Mouse (Mus musculus): Measurements from ENCODE around the gene Abcb10. TPM values are rescaled to one million over a fixed set of nuclear protein-coding genes. Genes with fewer than 3 reads are reported as not detected.

Abcb10 gene
- total RNA-seq, 2 experiments from 2014 or later, result 12.8 to 16.8 TPM

- DNase-seq (ENCODE audit: low spot score in 2 of 2), result no peak
These were observed 70.7 kb downstream of the Abcb10 start for GRCm38 (mm10) chr8:123912265-123912664.

GRCm38 (mm10) chr8:123907604-123908003 is 75.3 kb downstream of the Abcb10 start:
- no peak for DNase-seq (ENCODE audit: low spot score in 2 of 2)

GRCm38 (mm10) chr8:123902653-123903052 is 80.3 kb downstream of the Abcb10 start:
- peak in 1 of 2 experiments; percentile 21 for DNase-seq (ENCODE audit: low spot score in 2 of 2)

Small RNAs within 50 kb of the gene (microRNA-seq; reads per million reads assigned to microRNA genes)
- 0 reads per million in 2 experiments for gene Mir1967 (ENCODE audit: borderline number of aligned reads in 2 of 2)

Other genes starting within 250 kb of the Abcb10 start
- gene Rab4a, start 177.1 kb downstream of the Abcb10 start, total RNA-seq (2021), result 10 to 100 TPM; 25.5 to 25.9 TPM
- 1 to 10 TPM; 1.1 to 1.5 TPM for gene Ccsap, start 122.9 kb downstream of the Abcb10 start, total RNA-seq (2021)
- gene Acta1, start 88.4 kb downstream of the Abcb10 start, total RNA-seq (2021), result 10 to 100 TPM in 1 of 2 experiments, under 1 TPM in 1; 0.27 to 30.4 TPM
- 10 to 100 TPM; 13.9 to 17.1 TPM for gene Nup133, start 33.9 kb downstream of the Abcb10 start, total RNA-seq (2021)
- gene Taf5l, start 38.3 kb upstream of the Abcb10 start, total RNA-seq (2021), result 10 to 100 TPM; 22.3 to 22.7 TPM
- 10 to 100 TPM; 12.3 to 14.7 TPM for gene Urb2, start 38.4 kb upstream of the Abcb10 start, total RNA-seq (2021)
- gene Galnt2, start 248.3 kb upstream of the Abcb10 start, total RNA-seq (2021), result 10 to 100 TPM; 54.3 to 63.6 TPM

Data from adrenal gland, adult 18-20 months (tissue).